Mouse (Mus musculus) ES-Bruce4 (cell line): ENCODE results near the gene Ncaph2. TPM values are rescaled to one million over a fixed set of nuclear protein-coding genes. Genes with fewer than 3 reads are reported as not detected.

Source experiments
- H3K27ac ChIP-seq: 2 replicates; pipeline ENCODE4 v1.5.1; 2012; ENCODE audit warnings: low read length, inconsistent platforms; ENCODE audit not compliant: insufficient read depth
- H3K27me3 ChIP-seq: 2 replicates; pipeline ENCODE4 v1.6.1; 2012; ENCODE audit warnings: mild to moderate bottlenecking, low read length, inconsistent platforms; ENCODE audit not compliant: control insufficient read depth, poor library complexity, insufficient read depth, severe bottlenecking
- H3K36me3 ChIP-seq: 2 replicates; pipeline ENCODE4 v1.6.1; 2012; ENCODE audit warnings: inconsistent platforms, mild to moderate bottlenecking, low read length, moderate library complexity; ENCODE audit not compliant: control insufficient read depth, poor library complexity, insufficient read depth, severe bottlenecking
- H3K4me1 ChIP-seq: one replicate; pipeline ENCODE4 v1.8.1; 2011; ENCODE audit warnings: low read length; ENCODE audit not compliant: control insufficient read depth, insufficient read depth
- H3K4me3 ChIP-seq: 2 replicates; pipeline ENCODE4 v1.5.1; 2011; ENCODE audit warnings: low read depth, mild to moderate bottlenecking, low read length
- H3K9ac ChIP-seq: 2 replicates; pipeline ENCODE4 v1.6.1; 2012; ENCODE audit warnings: low read depth, mild to moderate bottlenecking, inconsistent platforms; ENCODE audit not compliant: poor library complexity, severe bottlenecking
- H3K9me3 ChIP-seq: replicated peaks from 2 replicates; pipeline ENCODE4 v1.6.1; 2012; ENCODE audit warnings: mild to moderate bottlenecking, low read length, inconsistent platforms; ENCODE audit not compliant: control insufficient read depth, poor library complexity, insufficient read depth, severe bottlenecking
- CTCF ChIP-seq: IDR thresholded peaks from one replicate; pipeline ENCODE4 v1.8.1; 2011; ENCODE audit warnings: low read depth, low read length
- EP300 ChIP-seq: IDR thresholded peaks from 2 replicates; pipeline ENCODE4 v1.6.1; 2011; ENCODE audit warnings: low read depth, low read length; ENCODE audit not compliant: insufficient read depth
- POLR2A ChIP-seq: IDR thresholded peaks from one replicate; pipeline ENCODE4 v1.8.1; 2011; ENCODE audit warnings: low read length; ENCODE audit not compliant: insufficient read depth
- polyA plus RNA-seq: library from polyadenylated mRNA; stranded (reverse); fragments of >200 nt; gene quantifications from 2 replicates; pipeline ENCODE4 v1.2.4, GENCODE M21; 2011; ENCODE audit warnings: low read depth; ENCODE audit not compliant: missing spikeins, insufficient read depth, insufficient read length

The Ncaph2 gene
- polyA plus RNA-seq, 1 experiment: 173 TPM

DNA sequence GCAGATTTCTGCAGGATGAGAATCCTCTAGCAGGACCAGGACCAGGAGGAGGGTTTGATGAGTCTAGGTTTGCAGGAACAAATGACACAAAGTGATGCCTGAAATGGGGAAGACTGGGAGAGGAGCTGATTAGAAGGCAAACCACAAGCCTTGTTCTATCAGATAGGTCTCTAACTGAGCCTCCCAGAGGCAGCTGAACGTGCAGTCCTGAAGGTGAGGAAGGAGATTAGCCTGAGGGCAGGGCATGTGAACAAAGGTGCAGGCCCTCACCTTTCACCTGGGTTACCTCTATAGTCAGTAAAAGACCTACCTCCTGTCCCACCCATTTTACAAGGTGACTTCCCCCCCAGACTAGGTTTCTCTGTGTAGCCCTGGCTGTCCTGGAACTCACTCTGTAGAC, 44.2 kb downstream of the Ncaph2 start:
- H3K9me3 ChIP-seq: no peaks in the 10 kb centered on the region
- no peak overlapping the region for H3K9ac ChIP-seq
- TF ChIP-seq POLR2A: no peak
- TF ChIP-seq EP300: peak; percentile 90
- no peak for TF ChIP-seq CTCF
- no peak overlapping the region for H3K4me3 ChIP-seq
- no peaks in the 10 kb centered on the region for H3K27me3 ChIP-seq
- no peak overlapping the region for H3K27ac ChIP-seq
- no peaks in the 10 kb centered on the region for H3K36me3 ChIP-seq
- H3K4me1 ChIP-seq: peaks cover 2% of the 10 kb centered on the region

GRCm38 (mm10) chr15:89402471-89402870, 47.0 kb downstream of the Ncaph2 start:
- Histone ChIP-seq H3K9me3 (no peaks in the 10 kb centered on the region), H3K4me3 (no peak overlapping the region)
- no peak for TF ChIP-seq EP300
- TF ChIP-seq POLR2A: no peak
- TF ChIP-seq CTCF: no peak

GRCm38 (mm10) chr15:89404831-89405623, 49.5 kb downstream of the Ncaph2 start:
- H3K27me3 ChIP-seq: no peaks in the 10 kb centered on the region
- no peaks in the 10 kb centered on the region for H3K36me3 ChIP-seq
- H3K27ac ChIP-seq: no peak overlapping the region
- no peaks in the 10 kb centered on the region for H3K4me1 ChIP-seq
- H3K9me3 ChIP-seq: no peaks in the 10 kb centered on the region
- H3K9ac ChIP-seq: no peak overlapping the region
- H3K4me3 ChIP-seq: no peak overlapping the region
- TF ChIP-seq CTCF (no peak), POLR2A (no peak), EP300 (no peak)

More at GRCm38 (mm10) chr15:89402471-89402870, 47.0 kb downstream of the Ncaph2 start:
- Histone ChIP-seq H3K4me1 (peaks cover 2% of the 10 kb centered on the region), H3K9ac (no peak overlapping the region), H3K36me3 (no peaks in the 10 kb centered on the region), H3K27ac (no peak overlapping the region), H3K27me3 (no peaks in the 10 kb centered on the region)

DNA sequence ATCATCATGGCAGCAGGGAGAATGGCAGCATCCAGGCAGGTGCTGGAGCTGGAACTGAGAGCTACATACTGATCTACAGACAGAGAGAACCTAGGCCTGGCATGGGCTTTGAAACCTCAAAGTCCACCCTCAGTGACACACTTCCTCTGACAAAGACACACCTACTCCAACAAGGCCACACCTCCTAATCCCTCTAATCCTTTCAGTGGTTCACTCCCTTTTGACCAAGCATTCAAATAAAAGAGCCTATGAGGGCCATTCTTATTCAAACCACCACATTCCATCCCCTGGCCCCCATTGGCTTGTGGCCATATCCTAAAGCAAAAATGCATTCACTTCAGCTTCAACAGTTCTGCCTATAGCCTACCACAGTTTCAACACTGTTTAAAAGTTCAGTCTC, 51.2 kb downstream of the Ncaph2 start:
- TF ChIP-seq CTCF: no peak
- no peak for TF ChIP-seq POLR2A
- no peak for TF ChIP-seq EP300
- H3K9me3 ChIP-seq: no peaks in the 10 kb centered on the region
- no peaks in the 10 kb centered on the region for H3K4me1 ChIP-seq
- no peak overlapping the region for H3K9ac ChIP-seq
- H3K27ac ChIP-seq: no peak overlapping the region
- H3K4me3 ChIP-seq: no peak overlapping the region
- no peaks in the 10 kb centered on the region for H3K36me3 ChIP-seq
- H3K27me3 ChIP-seq: no peaks in the 10 kb centered on the region

DNA sequence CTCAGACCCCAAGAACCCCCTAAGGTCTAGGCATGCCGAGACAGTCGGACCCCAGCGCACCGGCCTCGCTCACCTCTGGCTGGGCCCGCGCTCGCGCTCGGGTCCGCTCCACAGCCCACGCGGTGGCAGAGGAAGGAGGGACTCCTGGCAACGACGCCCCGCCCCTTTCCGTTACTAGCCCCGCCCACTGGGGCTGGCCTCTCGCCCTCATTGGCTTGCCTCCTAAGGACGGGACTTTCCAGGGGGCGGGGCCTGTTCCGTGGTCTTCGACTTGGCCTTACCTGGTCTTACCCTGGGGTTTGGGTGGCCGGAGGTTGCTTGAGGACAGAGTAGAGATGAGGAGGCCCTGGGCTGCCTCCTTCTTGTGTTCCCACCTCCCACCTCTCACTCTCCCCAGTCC, 54.6 kb downstream of the Ncaph2 start, which contains the start of gene Syce3:
Syce3 (minus strand) TSS at position 386 of the 400 bp plus-strand sequence.
- no peak within 1 kb of the TSS for H3K9ac ChIP-seq
- no peaks in the 10 kb centered on the region for H3K36me3 ChIP-seq
- TF ChIP-seq EP300 (no peak), CTCF (no peak), POLR2A (no peak)
- H3K4me3 ChIP-seq: no peak within 1 kb of the TSS
- no peak within 1 kb of the TSS for H3K27ac ChIP-seq
- H3K4me1 ChIP-seq: no peaks in the 10 kb centered on the region
- no peaks in the 10 kb centered on the region for H3K9me3 ChIP-seq
- no peaks in the 10 kb centered on the region for H3K27me3 ChIP-seq

DNA sequence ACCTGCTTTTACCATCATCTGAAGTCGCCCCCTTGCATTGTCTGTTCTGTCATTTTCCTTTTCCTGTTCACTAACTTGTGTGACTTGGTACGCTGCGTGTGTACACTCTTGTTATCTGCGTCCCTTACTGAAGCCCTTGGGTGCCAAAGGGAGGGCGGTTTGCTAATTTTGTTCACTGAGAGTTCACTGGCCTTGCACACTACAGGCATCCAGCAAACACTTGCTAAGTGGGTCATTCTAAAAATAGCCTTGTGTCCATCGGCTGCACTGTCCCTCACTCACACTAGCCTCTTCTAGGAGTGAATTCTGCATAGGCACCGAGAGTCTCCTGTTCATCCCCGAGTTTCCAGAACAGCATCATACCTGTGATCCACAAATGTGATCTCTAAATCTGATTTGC, 59.8 kb downstream of the Ncaph2 start:
- Histone ChIP-seq H3K4me3 (no peak overlapping the region), H3K36me3 (no peaks in the 10 kb centered on the region), H3K27ac (no peak overlapping the region), H3K9ac (no peak overlapping the region), H3K27me3 (no peaks in the 10 kb centered on the region), H3K4me1 (no peaks in the 10 kb centered on the region), H3K9me3 (no peaks in the 10 kb centered on the region)
- TF ChIP-seq POLR2A: no peak
- no peak for TF ChIP-seq EP300
- no peak for TF ChIP-seq CTCF
